Mouse (Mus musculus) layer of hippocampus, adult 18-20 months (tissue): Measurements from ENCODE around the gene Pibf1. TPM values are rescaled to one million over a fixed set of nuclear protein-coding genes. Genes with fewer than 3 reads are reported as not detected.

Source experiments
- DNase-seq, 2 experiments: peaks; one replicate each; pipeline ENCODE4 v3.0.0; 2022; ENCODE audit warnings: low spot score in 2 of 2
- total RNA-seq, 2 experiments: library from RNA; stranded (reverse); gene quantifications; 2 replicates each; pipeline ENCODE4 v1.2.3; 2021

The Pibf1 gene
- total RNA-seq, 2 experiments from 2014 or later: 13.1 to 14.6 TPM

GRCm38 (mm10) chr14:99140036-99140435, 40.8 kb downstream of the Pibf1 start:
- no peak for DNase-seq

DNA sequence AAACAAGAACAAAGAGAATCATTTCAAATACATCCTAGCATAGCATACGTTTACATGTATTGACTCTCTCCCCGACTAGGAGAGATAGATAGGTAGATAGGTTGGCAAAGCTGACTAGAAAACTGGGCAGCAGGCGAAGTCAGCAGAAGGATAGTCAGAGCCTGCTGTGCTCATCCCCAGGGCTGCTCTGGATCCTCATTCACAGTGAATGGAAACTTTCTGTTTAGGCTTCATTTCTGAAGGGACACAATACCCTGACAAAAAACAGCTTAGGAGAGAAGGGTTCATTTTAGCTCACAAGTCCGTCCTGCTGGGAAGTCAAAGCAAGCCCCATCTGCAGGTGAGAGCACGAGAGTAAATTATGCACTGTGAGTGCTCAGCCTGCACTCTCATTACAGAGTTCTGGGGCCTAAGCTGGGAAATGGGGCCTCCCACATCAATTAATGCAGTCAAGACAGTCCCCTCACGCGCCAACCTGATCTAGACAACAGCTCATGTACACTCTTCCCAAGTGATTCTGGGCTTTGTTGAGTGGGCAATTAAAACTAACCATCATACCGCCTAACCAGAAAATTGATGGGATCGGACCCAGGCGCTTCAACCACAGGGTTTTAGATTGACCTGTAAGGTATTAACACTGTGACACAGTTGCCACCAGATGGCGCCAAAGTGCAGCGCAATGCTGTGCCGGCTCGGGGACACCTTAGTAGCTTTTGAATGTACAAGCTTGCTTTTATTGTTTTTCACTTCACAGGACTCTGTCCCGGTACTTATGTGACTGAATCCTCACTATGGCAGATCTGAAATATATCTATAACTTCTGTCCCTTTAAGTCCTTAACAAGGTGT, 42.8 kb downstream of the Pibf1 start:
- peak; percentile 60 to 78 for DNase-seq

GRCm38 (mm10) chr14:99146841-99147240, 47.6 kb downstream of the Pibf1 start:
- DNase-seq: no peak

DNA sequence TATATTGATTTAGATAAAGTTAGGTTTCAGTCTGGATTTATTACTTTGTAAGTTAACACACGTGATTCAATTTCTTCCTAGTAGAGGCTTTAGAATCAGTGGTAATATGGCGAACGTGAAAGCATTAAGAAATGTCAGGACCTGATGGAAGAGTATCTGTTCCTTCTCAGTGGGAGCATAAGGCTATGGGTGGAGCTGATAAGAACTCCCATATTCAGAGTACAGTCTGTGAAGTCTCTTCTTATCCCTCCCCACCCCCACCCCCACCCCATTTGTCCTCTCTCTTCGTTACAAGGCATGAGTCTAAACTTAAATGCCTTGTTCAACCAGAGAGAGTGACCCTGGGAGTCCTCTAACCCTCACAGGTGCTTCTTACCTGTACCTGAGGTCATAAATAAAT, 53.5 kb downstream of the Pibf1 start:
- DNase-seq: no peak

- DNase-seq: no peak
Observed at GRCm38 (mm10) chr14:99159940-99160339, 60.7 kb downstream of the Pibf1 start.

- no peak for DNase-seq
Observed at GRCm38 (mm10) chr14:99163051-99163450, 63.8 kb downstream of the Pibf1 start.

GRCm38 (mm10) chr14:99174138-99174745, 75.0 kb downstream of the Pibf1 start:
- DNase-seq: no peak

- no peak for DNase-seq
Observed at GRCm38 (mm10) chr14:99176559-99176958, 77.3 kb downstream of the Pibf1 start.

DNA sequence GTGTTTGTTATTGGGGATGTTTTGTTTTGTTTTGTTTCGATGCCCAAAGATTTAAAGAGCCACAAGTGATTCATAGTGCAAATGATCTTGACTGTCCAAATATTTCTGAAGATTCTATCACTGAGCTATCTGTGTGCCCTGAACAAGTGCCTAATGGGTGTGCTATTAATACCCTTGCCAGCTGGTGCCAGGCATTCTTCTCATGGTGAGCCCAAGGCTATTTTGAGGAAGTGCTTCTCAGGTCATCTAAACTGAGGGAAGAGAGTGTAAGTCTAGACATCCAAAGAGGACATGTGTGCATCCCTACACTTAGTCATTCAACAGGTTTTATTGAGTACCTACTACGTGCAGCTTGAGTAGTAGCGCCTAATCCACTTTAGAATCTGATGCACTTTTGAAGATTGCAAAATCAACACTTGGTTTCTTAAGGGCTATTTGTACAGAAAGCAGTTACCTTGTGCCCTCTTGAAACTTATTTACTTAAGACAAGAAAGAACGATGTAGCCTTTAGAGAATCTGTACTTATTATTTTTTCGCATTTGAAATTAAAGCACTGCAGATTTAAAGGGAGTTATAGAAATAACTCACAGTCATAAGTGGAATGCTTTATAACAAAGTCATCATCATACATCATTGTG, 91.0 kb downstream of the Pibf1 start:
- DNase-seq: no peak

DNA sequence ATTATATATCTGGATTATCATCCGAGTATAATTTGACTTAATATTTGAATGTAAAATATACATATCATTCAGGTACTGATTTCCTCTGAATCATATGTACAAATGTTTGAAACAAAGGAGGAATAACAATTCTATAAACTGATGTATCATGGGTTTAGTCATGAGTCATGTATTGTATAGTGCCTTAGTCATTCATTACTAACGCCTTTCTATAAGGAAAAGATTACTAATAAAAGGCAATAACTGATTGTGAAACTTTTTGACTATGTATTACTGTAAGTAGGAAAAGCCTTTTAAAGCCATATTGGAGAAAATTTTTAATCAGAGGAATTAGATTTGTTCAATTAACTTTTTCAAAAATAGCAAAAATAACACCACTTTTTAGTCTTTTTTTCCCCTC, 106.6 kb downstream of the Pibf1 start:
- no peak for DNase-seq

GRCm38 (mm10) chr14:99206591-99206990, 107.4 kb downstream of the Pibf1 start:
- DNase-seq: no peak

GRCm38 (mm10) chr14:99210431-99210830, 111.2 kb downstream of the Pibf1 start:
- peak; percentile 14 to 38 for DNase-seq

DNA sequence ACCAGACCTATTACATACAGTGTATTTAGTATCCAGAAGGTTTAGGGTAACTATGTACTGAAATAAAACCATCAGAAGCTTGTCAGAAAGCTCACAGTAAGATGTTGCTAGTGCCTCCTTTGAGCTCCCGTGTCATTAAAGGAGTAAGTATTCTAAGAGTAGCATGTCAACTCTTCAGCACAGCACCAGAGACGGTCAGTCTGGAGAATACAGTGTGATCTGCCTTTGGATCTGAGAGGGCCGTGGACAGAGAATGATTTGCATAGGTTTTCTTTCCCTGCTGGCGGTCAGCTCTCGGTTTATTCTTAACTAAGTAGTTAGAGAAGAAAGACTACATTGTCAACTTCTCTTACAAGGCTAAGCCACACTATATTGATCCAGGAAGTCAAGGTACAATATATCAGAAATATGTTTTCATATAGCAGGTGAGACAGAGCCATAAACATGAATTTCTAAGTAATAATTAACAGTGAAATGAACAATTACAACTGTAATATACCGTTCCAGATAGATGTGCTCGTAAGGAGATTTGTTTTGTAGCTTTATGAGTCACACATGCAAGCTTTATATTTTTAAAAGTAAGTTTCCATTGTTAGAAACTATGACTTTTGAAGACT, 119.3 kb downstream of the Pibf1 start:
- no peak for DNase-seq

DNA sequence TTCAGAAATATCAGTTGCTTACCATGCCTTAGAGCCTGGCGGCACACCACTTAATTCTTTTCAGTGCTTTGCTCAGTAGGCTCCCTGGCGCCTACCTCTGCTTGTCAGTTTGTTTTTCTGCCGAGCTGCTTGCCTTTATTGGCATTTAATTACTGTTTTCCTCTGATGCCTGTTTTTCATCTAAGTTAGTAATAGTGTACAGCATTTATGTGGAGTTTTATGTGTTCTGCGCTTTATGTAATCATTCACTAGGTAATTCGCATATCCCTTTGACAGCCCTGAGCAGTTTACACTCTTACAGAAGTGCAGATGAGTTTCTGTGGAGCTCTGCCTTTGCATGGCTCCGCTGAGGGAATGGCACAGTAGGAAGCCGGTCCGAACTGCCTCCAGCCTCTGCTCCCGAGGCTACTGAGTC, 120.5 kb downstream of the Pibf1 start:
- no peak for DNase-seq

GRCm38 (mm10) chr14:99225929-99226328, 126.7 kb downstream of the Pibf1 start:
- no peak for DNase-seq

- no peak for DNase-seq
Observed at GRCm38 (mm10) chr14:99229071-99229780, 130.0 kb downstream of the Pibf1 start.

DNA sequence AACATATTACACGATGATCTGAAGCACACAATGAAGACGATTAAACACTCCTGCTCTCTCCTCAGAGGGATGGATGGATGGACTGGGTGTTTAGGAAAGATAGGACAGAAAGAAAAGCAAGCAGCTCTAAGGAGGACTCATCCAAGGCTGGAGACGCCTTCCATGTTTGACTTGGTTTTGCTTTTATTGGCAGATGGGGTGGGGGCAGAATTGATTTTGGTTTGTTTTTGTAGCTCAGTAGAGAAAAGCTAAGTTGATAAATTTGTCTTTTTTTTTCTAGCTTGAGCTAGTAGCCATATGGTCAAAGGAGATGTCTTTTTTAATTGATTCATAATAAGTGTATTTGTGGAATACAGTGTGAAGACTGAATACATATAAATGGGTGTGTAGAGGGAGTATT, 133.8 kb downstream of the Pibf1 start:
- peak; percentile 22 to 66 for DNase-seq

- DNase-seq: no peak
Observed at GRCm38 (mm10) chr14:99237115-99237514, 137.9 kb downstream of the Pibf1 start.

- no peak for DNase-seq
Observed at GRCm38 (mm10) chr14:99240563-99240962, 141.3 kb downstream of the Pibf1 start.

DNA sequence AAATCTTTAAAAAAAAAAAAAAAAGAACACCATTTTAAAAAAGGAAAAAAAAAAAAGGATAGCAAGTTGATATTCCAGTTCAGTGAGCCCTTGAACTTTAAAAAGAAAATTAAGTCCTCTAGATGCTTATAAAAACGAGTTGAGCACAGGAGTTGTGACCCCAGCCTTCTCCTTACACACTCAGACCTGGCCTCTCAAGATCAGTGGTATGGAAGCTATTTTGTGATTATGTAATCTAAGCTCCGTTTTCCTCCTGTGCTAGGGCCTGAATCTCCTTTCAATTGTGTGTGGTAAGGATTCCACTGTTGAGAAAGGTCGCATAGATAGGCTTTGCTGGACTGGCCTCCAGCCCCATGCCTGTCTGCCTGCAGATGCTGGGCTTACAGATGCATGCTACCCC, 145.3 kb downstream of the Pibf1 start:
- DNase-seq: no peak

- no peak for DNase-seq
Observed at GRCm38 (mm10) chr14:99262026-99262425, 162.8 kb downstream of the Pibf1 start.
